Mouse (Mus musculus): ENCODE results near the gene Srarp. TPM values are rescaled to one million over a fixed set of nuclear protein-coding genes. Genes with fewer than 3 reads are reported as not detected.

Srarp gene
- polyA plus RNA-seq, 1 experiment = 11.9 TPM

DNA sequence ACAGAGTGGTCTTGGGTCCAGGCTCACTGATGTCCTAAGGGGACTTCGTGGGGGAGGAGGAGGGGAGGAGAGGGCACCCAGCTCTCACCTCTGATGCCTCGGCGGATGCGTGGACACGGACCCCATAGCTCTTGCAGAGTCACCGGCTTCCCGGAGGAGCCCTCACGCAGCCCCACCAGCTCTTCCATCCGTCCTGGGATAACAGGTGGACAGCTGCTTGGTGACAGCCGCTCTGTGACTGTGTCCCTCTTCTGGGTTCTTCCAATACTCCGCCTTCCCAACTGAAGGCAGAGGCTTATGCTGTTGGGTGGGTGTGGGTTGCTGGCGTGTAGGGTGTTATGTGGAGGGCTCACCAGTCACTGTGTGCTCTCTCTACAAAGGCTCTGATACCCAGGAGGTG lies 38.0 kb downstream of the Srarp start:
- no peak for DNase-seq (ENCODE audit: extremely low spot score in 1 of 2, low spot score in 1 of 2)

DNA sequence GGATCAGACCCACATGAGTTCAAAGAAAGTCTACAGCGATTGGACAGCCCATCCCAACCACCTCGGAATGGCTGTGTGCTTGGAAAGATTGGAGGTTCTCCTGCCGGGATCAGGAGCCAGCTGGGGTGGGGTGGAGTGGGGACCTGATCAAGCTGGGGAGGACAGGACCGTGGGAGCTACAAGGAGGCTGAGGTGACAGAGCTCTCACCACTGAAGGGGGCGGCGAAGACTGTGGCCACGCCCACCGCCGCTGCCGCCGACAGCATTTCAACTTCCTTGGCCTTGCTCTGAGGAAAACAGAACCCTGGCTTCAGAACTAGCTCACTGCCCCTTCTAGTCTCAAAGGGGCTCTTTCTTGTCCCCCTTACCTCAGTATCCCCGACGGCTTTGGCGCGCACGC lies 41.2 kb downstream of the Srarp start:
- no peak for DNase-seq (ENCODE audit: extremely low spot score in 1 of 2, low spot score in 1 of 2)

DNA sequence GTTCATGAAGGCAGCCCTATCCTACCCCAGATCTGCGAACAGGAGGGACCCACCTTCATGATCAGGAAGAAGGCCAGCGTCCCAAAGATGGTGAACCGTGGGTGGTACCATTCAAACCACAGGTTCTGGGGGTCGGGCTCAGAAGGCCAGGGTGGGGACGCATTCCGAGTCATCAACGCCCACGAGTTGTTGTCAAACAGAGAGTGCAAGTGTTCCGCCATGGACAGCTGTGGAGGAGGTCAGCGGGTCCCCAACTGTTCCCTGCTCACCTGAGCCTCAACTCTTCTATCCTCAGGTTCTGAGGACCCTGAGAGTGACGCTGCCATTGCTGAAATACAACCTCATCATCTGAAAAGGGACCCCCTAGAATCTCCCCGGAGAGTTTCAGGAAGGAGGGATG lies 44.6 kb downstream of the Srarp start:
- DNase-seq (ENCODE audit: extremely low spot score in 1 of 2, low spot score in 1 of 2) = no peak

DNA sequence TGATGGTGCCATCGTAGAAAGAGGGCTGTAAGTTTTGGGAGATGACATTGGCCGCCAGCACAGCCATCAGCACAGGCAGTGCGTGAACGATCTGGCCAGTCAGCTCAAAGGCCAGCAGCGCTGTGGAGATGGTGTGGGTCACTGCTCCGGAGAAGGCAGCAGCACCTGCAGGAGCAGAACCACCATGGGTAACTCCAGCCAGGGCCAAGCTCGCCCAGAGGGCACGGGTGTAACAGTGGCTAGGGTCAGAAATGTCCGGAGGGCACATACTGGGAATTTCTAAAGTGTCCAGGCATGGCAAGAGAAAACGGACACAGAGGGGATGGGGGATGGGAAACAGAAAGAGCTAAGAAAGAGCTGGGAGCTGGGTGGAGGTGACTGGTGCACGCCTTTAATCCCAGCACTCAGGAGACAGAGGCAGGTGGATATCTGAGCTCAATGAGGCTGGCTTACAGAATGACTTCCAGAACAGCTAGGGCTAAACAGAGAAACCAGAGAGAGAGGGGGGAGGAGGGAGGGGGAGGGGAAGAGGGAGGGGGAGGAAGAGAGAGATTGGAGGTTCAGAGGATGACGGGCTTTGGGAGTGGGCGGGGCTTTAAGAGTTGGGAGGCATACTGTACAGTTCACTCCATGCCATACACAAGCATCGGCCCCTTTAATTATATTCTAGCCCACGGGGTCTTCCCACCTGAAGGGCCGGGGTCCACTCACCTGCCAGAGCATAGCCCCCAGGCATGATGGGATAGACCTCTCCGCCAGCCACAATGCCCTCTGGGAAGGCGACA lies 46.3 kb downstream of the Srarp start:
- no peak for DNase-seq (ENCODE audit: extremely low spot score in 1 of 2, low spot score in 1 of 2)

DNA sequence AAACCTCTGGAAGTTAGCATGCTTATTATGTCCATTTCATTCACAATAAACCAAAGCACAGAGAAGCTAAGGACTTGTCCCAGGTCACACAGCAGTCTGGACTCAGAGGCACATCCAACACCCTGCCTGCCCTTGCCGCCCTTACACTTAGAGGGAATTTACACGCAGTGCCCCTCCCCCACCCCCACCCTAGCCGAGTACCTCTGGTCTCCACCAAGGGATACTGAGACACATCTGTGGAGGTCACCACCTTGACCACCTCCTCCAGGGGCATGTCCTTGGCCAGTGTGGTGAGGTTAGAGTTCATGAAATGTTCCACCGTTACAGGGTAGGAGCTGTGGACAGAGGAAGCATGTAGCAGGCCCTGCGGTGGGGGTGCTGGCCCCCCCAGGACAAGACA lies 48.0 kb downstream of the Srarp start:
- no peak for DNase-seq (ENCODE audit: extremely low spot score in 1 of 2, low spot score in 1 of 2)

DNA sequence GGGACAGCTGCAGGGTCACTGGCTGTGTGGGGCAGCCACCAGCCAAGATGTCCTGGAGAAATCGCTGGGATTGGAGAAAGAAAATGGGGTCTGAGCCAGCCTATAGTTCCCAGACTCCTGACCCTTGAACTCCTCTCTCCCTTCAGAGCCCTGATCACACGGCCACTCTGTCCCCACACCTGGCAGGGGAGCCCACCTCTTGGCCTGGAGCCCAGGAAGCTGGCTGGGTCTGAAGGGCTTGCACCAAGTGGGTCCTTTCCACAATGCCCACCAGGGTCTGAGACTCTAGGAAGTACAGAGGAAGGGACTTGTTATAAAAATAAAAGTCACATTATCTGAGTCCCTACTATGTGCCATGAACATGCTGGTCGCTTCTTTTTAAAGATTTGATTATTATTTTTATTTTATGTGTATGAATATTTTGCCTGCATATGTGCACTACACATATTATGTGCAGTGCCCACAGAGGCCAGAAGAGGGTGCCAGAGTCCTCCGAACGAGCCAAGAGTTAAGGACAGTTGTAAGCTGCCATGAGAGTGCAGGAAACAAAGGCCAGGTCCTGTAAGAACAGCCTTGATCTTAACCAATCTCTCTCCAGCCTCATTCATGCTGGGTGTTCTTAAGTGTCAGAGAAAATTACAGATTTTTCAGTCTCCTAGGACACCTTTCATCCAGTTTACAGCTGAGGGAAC lies 48.7 kb downstream of the Srarp start:
- DNase-seq (ENCODE audit: extremely low spot score in 1 of 2, low spot score in 1 of 2) = peak; percentile 32 to 90

DNA sequence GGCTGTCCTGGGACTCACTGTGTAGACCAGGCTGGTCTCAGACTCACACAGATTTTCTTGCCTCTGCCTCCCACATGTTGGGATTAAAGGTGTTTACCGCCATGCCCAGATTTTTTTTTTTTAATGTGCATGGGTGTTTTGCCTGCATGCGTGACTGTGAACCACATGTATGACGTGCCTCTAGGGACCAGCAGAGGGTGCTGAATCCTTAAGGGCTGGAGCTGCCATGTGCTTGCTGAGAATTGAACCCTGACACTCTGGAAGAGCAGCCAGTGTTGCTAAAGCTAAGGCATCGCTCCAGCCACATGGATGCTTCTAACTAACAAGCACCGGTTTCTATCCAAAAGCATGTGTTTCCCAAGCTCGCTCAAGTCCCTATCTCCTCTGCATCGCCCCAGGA lies 49.8 kb downstream of the Srarp start:
- DNase-seq (ENCODE audit: extremely low spot score in 1 of 2, low spot score in 1 of 2) = no peak

DNA sequence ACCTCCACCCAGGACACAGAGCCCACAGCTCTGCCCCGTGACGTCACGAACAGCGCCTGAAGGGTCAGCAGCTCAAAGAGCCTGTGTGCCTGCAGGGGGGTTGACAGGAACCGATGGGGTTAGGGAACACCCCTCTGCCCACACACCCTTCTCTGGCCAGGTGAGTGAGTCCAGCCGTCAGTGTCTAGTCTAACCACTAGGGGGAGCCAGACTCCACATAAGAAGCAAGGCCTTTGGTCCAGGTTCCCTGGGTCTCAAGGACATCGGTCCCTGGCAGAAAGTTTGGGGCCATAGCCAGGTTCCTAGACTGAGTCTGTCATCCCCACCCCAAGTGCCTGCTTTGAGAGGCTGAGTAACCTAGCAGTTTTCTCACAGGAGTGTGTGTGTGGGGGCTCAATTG lies 50.6 kb downstream of the Srarp start:
- peak in 1 of 2 experiments; percentile 67 for DNase-seq (ENCODE audit: extremely low spot score in 1 of 2, low spot score in 1 of 2)

Other genes starting within 250 kb of the Srarp start
- 3.4 and 3.8 TPM in 2 replicates for gene Rsg1, start 222.1 kb downstream of the Srarp start, polyA plus RNA-seq (2012; rRNA removed)
- gene Arhgef19, start 196.6 kb downstream of the Srarp start, polyA plus RNA-seq (2012; rRNA removed) = 10.4 and 11.8 TPM in 2 replicates
- gene Epha2, start 134.9 kb downstream of the Srarp start, polyA plus RNA-seq (2012; rRNA removed) = 2.3 and 2.6 TPM in 2 replicates
- 5.2 and 5.6 TPM in 2 replicates for gene Fam131c, start 67.9 kb downstream of the Srarp start, polyA plus RNA-seq (2012; rRNA removed)
- gene Clcnka, start 37.4 kb downstream of the Srarp start, polyA plus RNA-seq (2012; rRNA removed) = 0.08 and 0.11 TPM in 2 replicates
- 0.50 and 0.69 TPM in 2 replicates for gene Clcnkb, start 20.1 kb downstream of the Srarp start, polyA plus RNA-seq (2012; rRNA removed)
- gene Hspb7, start 15.3 kb downstream of the Srarp start, polyA plus RNA-seq (2012; rRNA removed) = 0.32 and 0.40 TPM in 2 replicates
- 42.7 and 49.1 TPM in 2 replicates for gene Zbtb17, start 8.5 kb upstream of the Srarp start, polyA plus RNA-seq (2012; rRNA removed)
- gene Spen, start 102.5 kb upstream of the Srarp start, polyA plus RNA-seq (2012; rRNA removed) = 15.4 TPM in 2 replicates
- 1.0 and 2.6 TPM in 2 replicates for gene Fblim1, start 170.0 kb upstream of the Srarp start, polyA plus RNA-seq (2012; rRNA removed)
- 0.84 and 1.2 TPM in 2 replicates for gene Tmem82, start 182.5 kb upstream of the Srarp start, polyA plus RNA-seq (2012; rRNA removed)
- gene Slc25a34, start 187.7 kb upstream of the Srarp start, polyA plus RNA-seq (2012; rRNA removed) = 8.0 and 9.7 TPM in 2 replicates
- gene Plekhm2, start 228.8 kb upstream of the Srarp start, polyA plus RNA-seq (2012; rRNA removed) = 85.6 and 92.9 TPM in 2 replicates
- 6.1 and 9.0 TPM in 2 replicates for gene Rsc1a1, start 249.5 kb upstream of the Srarp start, polyA plus RNA-seq (2012; rRNA removed)

Measured in frontal cortex, adult 2 months (tissue).